Mouse (Mus musculus): ENCODE measurements around the gene Ccin. TPM values are rescaled to one million over a fixed set of nuclear protein-coding genes. Genes with fewer than 3 reads are reported as not detected.

The Ccin gene
- total and polyA plus RNA-seq, 3 experiments: 0.04 TPM; not detected in 2

DNA sequence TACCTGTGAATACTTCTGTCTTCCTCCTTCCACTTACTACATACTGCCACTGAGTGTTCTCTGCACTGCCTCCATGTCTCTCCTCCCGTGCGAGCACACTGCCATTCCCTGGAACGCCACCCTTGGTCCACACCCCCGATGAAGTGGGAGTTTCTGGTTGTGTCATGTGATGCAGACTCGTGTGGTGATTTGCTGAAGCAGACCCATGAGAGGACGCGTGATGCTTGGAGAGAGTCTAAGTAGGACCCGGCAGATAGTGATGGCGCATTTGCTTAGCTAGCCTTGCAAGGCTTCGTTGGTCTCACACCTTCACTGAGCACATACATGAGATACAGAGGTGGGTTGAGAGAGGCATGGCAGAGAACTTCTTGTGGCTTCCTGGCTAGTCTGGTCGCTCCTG, 9.8 kb downstream of the Ccin start:
- no peaks in the 10 kb centered on the region for H3K4me1 ChIP-seq (ENCODE audit: control insufficient read depth in 1 of 2, insufficient read depth in 2 of 2, low read length in 2 of 2)
- H3K27ac ChIP-seq (ENCODE audit: control insufficient read depth, low read depth, low read length): no peak overlapping the region
- H3K27me3 ChIP-seq (ENCODE audit: control insufficient read depth in 1 of 2, insufficient read depth in 2 of 2, low read length in 2 of 2): no peaks in the 10 kb centered on the region; a peak in 1 of 4 replicates
- H3K36me3 ChIP-seq (ENCODE audit: control insufficient read depth in 1 of 2, insufficient read depth in 2 of 2, low read length in 2 of 2): no peaks in the 10 kb centered on the region
- no peak overlapping the region for H3K9ac ChIP-seq (ENCODE audit: control insufficient read depth, low read depth, low read length, poor library complexity, severe bottlenecking)
- H3K9me3 ChIP-seq (replicated peaks; ENCODE audit: insufficient read depth, low read length): no peaks in the 10 kb centered on the region
- no peaks in the 10 kb centered on the region for H3K79me2 ChIP-seq (ENCODE audit: control insufficient read depth, insufficient read depth, low read length, poor library complexity)
- no peak overlapping the region for H3K4me3 ChIP-seq (ENCODE audit: control insufficient read depth in 1 of 2, insufficient read depth in 1 of 2, low read depth in 2 of 2, low read length in 2 of 2)
- DNase-seq (ENCODE audit: low read depth, low spot score): no peak
- TF ChIP-seq MAFK (IDR thresholded peaks at IDR 0.05; ENCODE audit: borderline replicate concordance, low read depth, low read length) (no peak), MEF2A (IDR thresholded peaks at IDR 0.05; ENCODE audit: extremely low read depth, insufficient replicate concordance, low read depth, low read length, poor library complexity, severe bottlenecking) (no peak), RCOR1 (IDR thresholded peaks at IDR 0.05; ENCODE audit: low read depth, low read length) (no peak), MAX (IDR thresholded peaks at IDR 0.05; ENCODE audit: low read length) (no peak), GABPA (IDR thresholded peaks at IDR 0.05; ENCODE audit: low read depth, low read length) (no peak), MAZ (IDR thresholded peaks at IDR 0.05; ENCODE audit: low read depth, low read length) (no peak), USF2 (IDR thresholded peaks at IDR 0.05; ENCODE audit: borderline replicate concordance in 1 of 2, insufficient read depth in 1 of 2, low read depth in 1 of 2, low read length in 2 of 2) (no peak), NRF1 (IDR thresholded peaks at IDR 0.05; ENCODE audit: insufficient read depth, low read depth, low read length, poor library complexity, severe bottlenecking) (no peak), ZMIZ1 (IDR thresholded peaks at IDR 0.05; ENCODE audit: low read depth, low read length) (no peak), TCF12 (IDR thresholded peaks at IDR 0.05; ENCODE audit: low read depth, low read length) (no peak), USF1 (IDR thresholded peaks at IDR 0.05; ENCODE audit: low read depth, low read length) (no peak), POLR2A (IDR thresholded peaks at IDR 0.05; ENCODE audit: control insufficient read depth in 1 of 2, insufficient read depth in 1 of 2, low read depth in 1 of 2, low read length in 2 of 2, poor library complexity in 1 of 2) (no peak), KAT2A (conservative IDR thresholded peaks at IDR 0.05; ENCODE audit: low read depth, low read length) (no peak), ZKSCAN1 (IDR thresholded peaks at IDR 0.05; ENCODE audit: low read depth, low read length) (no peak), ELF1 (IDR thresholded peaks at IDR 0.05; ENCODE audit: low read depth, low read length) (no peak), CHD2 (IDR thresholded peaks at IDR 0.05; ENCODE audit: low read length) (no peak), EP300 (IDR thresholded peaks at IDR 0.05; ENCODE audit: low read depth in 1 of 2, low read length in 2 of 2) (no peak), HCFC1 (IDR thresholded peaks at IDR 0.05; ENCODE audit: low read depth, low read length) (no peak), RAD21 (IDR thresholded peaks at IDR 0.05; ENCODE audit: low read depth, low read length) (no peak), CHD1 (IDR thresholded peaks at IDR 0.05; ENCODE audit: low read depth, low read length) (no peak)

DNA sequence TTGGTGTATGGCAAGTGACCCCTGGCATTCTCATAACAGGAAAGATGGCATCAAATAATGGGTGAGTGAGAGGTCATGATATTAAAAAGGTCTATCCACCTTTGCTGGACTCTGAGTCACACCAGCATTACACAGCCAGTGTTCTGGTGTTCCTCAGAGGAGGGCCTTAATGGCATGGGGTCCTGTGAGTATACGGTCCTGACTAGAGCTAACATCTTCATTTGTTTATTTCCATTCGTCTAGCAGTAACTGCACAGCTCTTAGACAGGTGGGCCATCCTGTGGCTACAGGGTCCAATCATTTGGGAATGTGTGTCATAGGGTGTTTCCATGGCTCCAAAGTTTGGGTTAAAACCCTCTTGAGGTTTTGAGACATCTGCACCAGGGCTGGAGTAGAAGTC, 11.1 kb downstream of the Ccin start:
- Histone ChIP-seq H3K27me3 (ENCODE audit: control insufficient read depth in 1 of 2, insufficient read depth in 2 of 2, low read length in 2 of 2) (no peaks in the 10 kb centered on the region; a peak in 1 of 4 replicates), H3K36me3 (ENCODE audit: control insufficient read depth in 1 of 2, insufficient read depth in 2 of 2, low read length in 2 of 2) (no peaks in the 10 kb centered on the region), H3K4me3 (ENCODE audit: control insufficient read depth in 1 of 2, insufficient read depth in 1 of 2, low read depth in 2 of 2, low read length in 2 of 2) (no peak overlapping the region), H3K9me3 (replicated peaks; ENCODE audit: insufficient read depth, low read length) (no peaks in the 10 kb centered on the region), H3K4me1 (ENCODE audit: control insufficient read depth in 1 of 2, insufficient read depth in 2 of 2, low read length in 2 of 2) (no peaks in the 10 kb centered on the region), H3K79me2 (ENCODE audit: control insufficient read depth, insufficient read depth, low read length, poor library complexity) (no peaks in the 10 kb centered on the region), H3K27ac (ENCODE audit: control insufficient read depth, low read depth, low read length) (no peak overlapping the region), H3K9ac (ENCODE audit: control insufficient read depth, low read depth, low read length, poor library complexity, severe bottlenecking) (no peak overlapping the region)
- no peak for DNase-seq (ENCODE audit: low read depth, low spot score)
- TF ChIP-seq ETS1 (IDR thresholded peaks at IDR 0.05; ENCODE audit: low read depth, low read length) (no peak), JUND (IDR thresholded peaks at IDR 0.05; ENCODE audit: low read depth, low read length) (no peak)
